9 mouse cellular contexts compared by ENCODE assay signal in genomic region chr16:95570616-95571015, GRCm38 (mm10). TPM values are rescaled to one million over a fixed set of nuclear protein-coding genes. Genes with fewer than 3 reads are reported as not detected.
A peak's percentile ranks its signal among the peaks of the same experiment; 100 is the strongest.
DNase-seq lines count a peak whose midpoint lies in the region; ATAC-seq and TF ChIP-seq lines count a peak whose summit lies in the region.
"Had no signal": no experiment of that assay in that cellular context is flagged by ENCODE, and none has a peak within 500 bp of the region (broad histone marks: within the 10 kb centered on the region; RNA-seq: fewer than 3 reads in every experiment).

No protein-coding gene starts in this region.

- WGBS in forebrain, postnatal 0 days: 6% methylated on average over 1 of the region's 1 CpGs
- 0% methylated on average over 1 of the region's 1 CpGs for WGBS in forebrain, embryonic 12.5 days
- WGBS in midbrain, embryonic 11.5 days: 16% methylated on average over 1 of the region's 1 CpGs
- WGBS in midbrain, embryonic 13.5 days: 9% methylated on average over 1 of the region's 1 CpGs

- no peak overlapping the region for H3K27ac ChIP-seq in forebrain, postnatal 0 days (ENCODE audit: low read depth, low read length)
- no peak overlapping the region for H3K27ac ChIP-seq in forebrain, embryonic 12.5 days
- no peak overlapping the region for H3K27ac ChIP-seq in midbrain, embryonic 11.5 days (ENCODE audit: low read depth, low read length)
- no peak overlapping the region for H3K27ac ChIP-seq in midbrain, embryonic 13.5 days

- H3K4me1 ChIP-seq in forebrain, postnatal 0 days (ENCODE audit: insufficient read depth): no peaks in the 10 kb centered on the region
- no peaks in the 10 kb centered on the region for H3K4me1 ChIP-seq in forebrain, embryonic 12.5 days
- H3K4me1 ChIP-seq in midbrain, embryonic 11.5 days (ENCODE audit: control insufficient read depth, insufficient read depth, low read length): no peaks in the 10 kb centered on the region
- H3K4me1 ChIP-seq in midbrain, embryonic 13.5 days (replicated peaks): no peaks in the 10 kb centered on the region

- TF ChIP-seq CTCF in forebrain, postnatal 0 days (IDR thresholded peaks at IDR 0.05; ENCODE audit: low read depth): peak; percentile 61

- H3K36me3 ChIP-seq in forebrain, postnatal 0 days (ENCODE audit: insufficient read depth): no peaks in the 10 kb centered on the region
- no peaks in the 10 kb centered on the region for H3K36me3 ChIP-seq in forebrain, embryonic 12.5 days (replicated peaks)
- H3K36me3 ChIP-seq in midbrain, embryonic 11.5 days (ENCODE audit: control insufficient read depth, insufficient read depth, low read length): no peaks in the 10 kb centered on the region
- no peaks in the 10 kb centered on the region for H3K36me3 ChIP-seq in midbrain, embryonic 13.5 days

- peak; percentile 45 for DNase-seq in forebrain, postnatal 0 days
- DNase-seq in midbrain, embryonic 11.5 days (ENCODE audit: low spot score, missing footprints): peak; percentile 92
- no peak for DNase-seq in adipocyte (ENCODE audit: low spot score)
- DNase-seq in gastrocnemius, postnatal 4 days (ENCODE audit: low spot score in 2 of 2): no peak

- H3K9me3 ChIP-seq in forebrain, postnatal 0 days (ENCODE audit: low read length): no peaks in the 10 kb centered on the region
- H3K9me3 ChIP-seq in forebrain, embryonic 12.5 days: no peaks in the 10 kb centered on the region
- no peaks in the 10 kb centered on the region for H3K9me3 ChIP-seq in midbrain, embryonic 11.5 days (ENCODE audit: control insufficient read depth, low read length)
- H3K9me3 ChIP-seq in midbrain, embryonic 13.5 days: no peaks in the 10 kb centered on the region

- no peak overlapping the region for H3K9ac ChIP-seq in forebrain, postnatal 0 days
- no peak overlapping the region for H3K9ac ChIP-seq in forebrain, embryonic 12.5 days
- H3K9ac ChIP-seq in midbrain, embryonic 11.5 days (ENCODE audit: low read length): no peak overlapping the region
- no peak overlapping the region for H3K9ac ChIP-seq in midbrain, embryonic 13.5 days (replicated peaks)

- ATAC-seq in forebrain, postnatal 0 days: no peak
- ATAC-seq in forebrain, embryonic 12.5 days (ENCODE audit: low FRiP score): no peak
- ATAC-seq in midbrain, embryonic 11.5 days (ENCODE audit: low FRiP score): no peak
- no peak for ATAC-seq in midbrain, embryonic 13.5 days
- peak; percentile 77 for ATAC-seq in common myeloid progenitor, adult 5-6 weeks (replicated peaks; ENCODE audit: low read depth, poor library complexity, severe bottlenecking)
- peak; percentile 86 for ATAC-seq in megakaryocyte, adult 5-6 weeks (ENCODE audit: poor library complexity, severe bottlenecking)

- H3K4me2 ChIP-seq in forebrain, postnatal 0 days (ENCODE audit: low read depth): no peak overlapping the region
- no peak overlapping the region for H3K4me2 ChIP-seq in forebrain, embryonic 12.5 days
- no peak overlapping the region for H3K4me2 ChIP-seq in midbrain, embryonic 11.5 days
- H3K4me2 ChIP-seq in midbrain, embryonic 13.5 days (replicated peaks): no peak overlapping the region

- no peak overlapping the region for H3K4me3 ChIP-seq in forebrain, postnatal 0 days (ENCODE audit: low read depth, low read length)
- H3K4me3 ChIP-seq in forebrain, embryonic 12.5 days (replicated peaks): no peak overlapping the region
- no peak overlapping the region for H3K4me3 ChIP-seq in midbrain, embryonic 11.5 days (ENCODE audit: low read depth, low read length)
- H3K4me3 ChIP-seq in midbrain, embryonic 13.5 days (replicated peaks): no peak overlapping the region
- H3K4me3 ChIP-seq: myocyte had no signal

- H3K27me3 ChIP-seq in forebrain, postnatal 0 days (ENCODE audit: insufficient read depth, low read length): no peaks in the 10 kb centered on the region
- no peaks in the 10 kb centered on the region; the same call in 1 of the 2 replicates for H3K27me3 ChIP-seq in forebrain, embryonic 12.5 days
- H3K27me3 ChIP-seq in midbrain, embryonic 11.5 days (ENCODE audit: control insufficient read depth, insufficient read depth, low read length): no peaks in the 10 kb centered on the region
- H3K27me3 ChIP-seq in midbrain, embryonic 13.5 days: no peaks in the 10 kb centered on the region

RNA-seq across cellular contexts. Expression of gene Erg, which starts 15.8 kb away (rescaled TPM):
- total RNA-seq in forebrain, postnatal 0 days (2014; rRNA removed): 3.9 and 6.4 TPM in 2 replicates
- 0.99 and 1.8 TPM in 2 replicates for polyA plus RNA-seq in forebrain, postnatal 0 days (2015; fragmentation: Nextera tagmentation; extraction: Ambion mirVana)
- 2.5 and 3.4 TPM in 2 replicates for polyA plus RNA-seq in forebrain, embryonic 12.5 days (2016; fragmentation: Nextera tagmentation; extraction: Ambion mirVana)
- polyA plus RNA-seq in midbrain, embryonic 11.5 days (2014; fragmentation: Nextera tagmentation; extraction: Ambion mirVana): 1.1 and 2.6 TPM in 2 replicates
- 1.5 and 1.6 TPM in 2 replicates for polyA plus RNA-seq in midbrain, embryonic 13.5 days (2015; fragmentation: Nextera tagmentation; extraction: Ambion mirVana)
- 118 and 128 TPM in 2 replicates for total RNA-seq in common myeloid progenitor, adult 5-6 weeks (2017)
- total RNA-seq in megakaryocyte, adult 5-6 weeks (2015): 3.5 and 3.7 TPM in 2 replicates
- 6.2 and 8.9 TPM in 2 replicates for total RNA-seq in megakaryocyte, adult 5-6 weeks (2017)
- 10 to 100 TPM; 22.0 to 23.5 TPM for total RNA-seq in gastrocnemius, postnatal 4 days (2021)

Comparison
In these comparisons a context has a peak if more than half of its experiments do, and no peak if none do; other contexts are left out.
1. ATAC-seq: peak in common myeloid progenitor, adult 5-6 weeks (single experiment) and megakaryocyte, adult 5-6 weeks (single experiment); none in forebrain, postnatal 0 days (single experiment), forebrain, embryonic 12.5 days (single experiment), midbrain, embryonic 11.5 days (single experiment) and midbrain, embryonic 13.5 days (single experiment).
2. DNase-seq: peak in forebrain, postnatal 0 days (single experiment) and midbrain, embryonic 11.5 days (single experiment); none in adipocyte (single experiment) and gastrocnemius, postnatal 4 days (0 of 2).